Mouse (Mus musculus): ENCODE data around the gene Cnnm2. TPM values are rescaled to one million over a fixed set of nuclear protein-coding genes. Genes with fewer than 3 reads are reported as not detected.
A peak's percentile ranks its signal among the peaks of the same experiment; 100 is the strongest.

Gene Cnnm2
- polyA plus RNA-seq, 1 experiment from 2014 or later: 2.4 TPM

- Histone ChIP-seq H3K9ac (replicated peaks; ENCODE audit: low read depth) (peak overlapping the region; percentile 69), H3K4me3 (ENCODE audit: low read depth, low read length) (peak overlapping the region; percentile 81), H3K36me3 (ENCODE audit: insufficient read depth, low read length) (no peaks in the 10 kb centered on the region), H3K27ac (ENCODE audit: low read length) (no peak overlapping the region), H3K4me2 (replicated peaks; ENCODE audit: low read depth, low read length) (peak overlapping the region; percentile 99), H3K27me3 (replicated peaks; ENCODE audit: insufficient read depth, low read length) (no peaks in the 10 kb centered on the region), H3K4me1 (ENCODE audit: insufficient read depth, low read depth, low read length) (peaks cover 13% of the 10 kb centered on the region; the same call in 1 of the 2 replicates), H3K9me3 (ENCODE audit: low read length) (no peaks in the 10 kb centered on the region)
- ATAC-seq: no peak
- no peak for TF ChIP-seq EP300 (IDR thresholded peaks at IDR 0.05)
- peak; percentile 18 for DNase-seq (ENCODE audit: low spot score)
- WGBS: under 1% methylated on average over 36 of the region's 36 CpGs
These were observed 535 bp downstream of the Cnnm2 start for GRCm38 (mm10) chr19:46761971-46762290.

GRCm38 (mm10) chr19:46762291-46762991 is 1.0 kb downstream of the Cnnm2 start:
- TF ChIP-seq CTCF (IDR thresholded peaks at IDR 0.05) (no peak), EP300 (IDR thresholded peaks at IDR 0.05) (no peak)
- peaks cover 13% of the 10 kb centered on the region; the same call in 1 of the 2 replicates for H3K4me1 ChIP-seq (ENCODE audit: insufficient read depth, low read depth, low read length)
- H3K27ac ChIP-seq (ENCODE audit: low read length): no peak overlapping the region
- H3K36me3 ChIP-seq (ENCODE audit: insufficient read depth, low read length): no peaks in the 10 kb centered on the region
- no peaks in the 10 kb centered on the region for H3K27me3 ChIP-seq (replicated peaks; ENCODE audit: insufficient read depth, low read length)
- peak overlapping the region; percentile 99 for H3K4me2 ChIP-seq (replicated peaks; ENCODE audit: low read depth, low read length)
- H3K9me3 ChIP-seq (ENCODE audit: low read length): no peaks in the 10 kb centered on the region
- WGBS: 2% methylated on average over 50 of the region's 50 CpGs
- DNase-seq (ENCODE audit: low spot score) (no peak), ATAC-seq (no peak)
- H3K4me3 ChIP-seq (ENCODE audit: low read depth, low read length): peak overlapping the region; percentile 81
- H3K9ac ChIP-seq (replicated peaks; ENCODE audit: low read depth): peak overlapping the region; percentile 69

- 4% methylated on average over 19 of the region's 19 CpGs for WGBS
- Histone ChIP-seq H3K9me3 (ENCODE audit: low read length) (no peaks in the 10 kb centered on the region), H3K4me3 (ENCODE audit: low read depth, low read length) (peak overlapping the region; percentile 81), H3K4me2 (replicated peaks; ENCODE audit: low read depth, low read length) (peak overlapping the region; percentile 99), H3K36me3 (ENCODE audit: insufficient read depth, low read length) (no peaks in the 10 kb centered on the region), H3K4me1 (ENCODE audit: insufficient read depth, low read depth, low read length) (peaks cover 13% of the 10 kb centered on the region; the same call in 1 of the 2 replicates), H3K27me3 (replicated peaks; ENCODE audit: insufficient read depth, low read length) (no peaks in the 10 kb centered on the region), H3K9ac (replicated peaks; ENCODE audit: low read depth) (no peak overlapping the region), H3K27ac (ENCODE audit: low read length) (no peak overlapping the region)
- DNase-seq (ENCODE audit: low spot score) (no peak), ATAC-seq (no peak)
- TF ChIP-seq CTCF (IDR thresholded peaks at IDR 0.05) (no peak), EP300 (IDR thresholded peaks at IDR 0.05) (no peak)
These were observed 1.6 kb downstream of the Cnnm2 start for GRCm38 (mm10) chr19:46762992-46763342.

GRCm38 (mm10) chr19:46763356-46763755 is 2.0 kb downstream of the Cnnm2 start:
- Histone ChIP-seq H3K4me1 (ENCODE audit: insufficient read depth, low read depth, low read length) (peaks cover 13% of the 10 kb centered on the region; the same call in 1 of the 2 replicates), H3K36me3 (ENCODE audit: insufficient read depth, low read length) (no peaks in the 10 kb centered on the region), H3K9me3 (ENCODE audit: low read length) (no peaks in the 10 kb centered on the region), H3K27me3 (replicated peaks; ENCODE audit: insufficient read depth, low read length) (no peaks in the 10 kb centered on the region), H3K9ac (replicated peaks; ENCODE audit: low read depth) (no peak overlapping the region), H3K4me3 (ENCODE audit: low read depth, low read length) (peak overlapping the region; percentile 81; the same call in 1 of the 2 replicates), H3K4me2 (replicated peaks; ENCODE audit: low read depth, low read length) (peak overlapping the region; percentile 99), H3K27ac (ENCODE audit: low read length) (no peak overlapping the region)
- DNase-seq (ENCODE audit: low spot score) (no peak), ATAC-seq (no peak)
- TF ChIP-seq CTCF (IDR thresholded peaks at IDR 0.05): no peak
- no peak for TF ChIP-seq EP300 (IDR thresholded peaks at IDR 0.05)
- WGBS: 38% methylated on average over 7 of the region's 7 CpGs

- Histone ChIP-seq H3K9me3 (ENCODE audit: low read length) (no peaks in the 10 kb centered on the region), H3K27me3 (replicated peaks; ENCODE audit: insufficient read depth, low read length) (no peaks in the 10 kb centered on the region), H3K4me3 (ENCODE audit: low read depth, low read length) (no peak overlapping the region), H3K4me2 (replicated peaks; ENCODE audit: low read depth, low read length) (no peak overlapping the region; the same call in 1 of the 2 replicates), H3K9ac (replicated peaks; ENCODE audit: low read depth) (no peak overlapping the region), H3K4me1 (ENCODE audit: insufficient read depth, low read depth, low read length) (peaks cover 13% of the 10 kb centered on the region; the same call in 1 of the 2 replicates), H3K36me3 (ENCODE audit: insufficient read depth, low read length) (no peaks in the 10 kb centered on the region), H3K27ac (ENCODE audit: low read length) (no peak overlapping the region)
- TF ChIP-seq EP300 (IDR thresholded peaks at IDR 0.05) (no peak), CTCF (IDR thresholded peaks at IDR 0.05) (no peak)
- ATAC-seq: no peak
- 71% methylated on average over 12 of the region's 12 CpGs for WGBS
- no peak for DNase-seq (ENCODE audit: low spot score)
These were observed 2.8 kb downstream of the Cnnm2 start for GRCm38 (mm10) chr19:46763932-46764762.

- Histone ChIP-seq H3K27ac (ENCODE audit: low read length) (no peak overlapping the region), H3K9me3 (ENCODE audit: low read length) (no peaks in the 10 kb centered on the region), H3K4me3 (ENCODE audit: low read depth, low read length) (no peak overlapping the region), H3K9ac (replicated peaks; ENCODE audit: low read depth) (no peak overlapping the region), H3K27me3 (replicated peaks; ENCODE audit: insufficient read depth, low read length) (no peaks in the 10 kb centered on the region), H3K4me2 (replicated peaks; ENCODE audit: low read depth, low read length) (no peak overlapping the region), H3K36me3 (ENCODE audit: insufficient read depth, low read length) (no peaks in the 10 kb centered on the region), H3K4me1 (ENCODE audit: insufficient read depth, low read depth, low read length) (peaks cover 13% of the 10 kb centered on the region; the same call in 1 of the 2 replicates)
- 78% methylated on average over 9 of the region's 9 CpGs for whole genome bisulfite sequencing
- no peak for TF ChIP-seq EP300 (IDR thresholded peaks at IDR 0.05)
- TF ChIP-seq CTCF (IDR thresholded peaks at IDR 0.05): no peak
- no peak for DNase-seq (ENCODE audit: low spot score)
- ATAC-seq: no peak
These were observed 3.3 kb downstream of the Cnnm2 start for GRCm38 (mm10) chr19:46764763-46765117.
